Mouse (Mus musculus) liver, postnatal 0 days (tissue): ENCODE data around the gene Plekhm3.

ENCODE experiments used
- CTCF ChIP-seq: sonication (generic); IDR thresholded peaks from 2 replicates; pipeline ENCODE4 v1.5.1; 2016; ENCODE audit warnings: antibody characterized with exemption, low read depth
- EP300 ChIP-seq: IDR thresholded peaks from 2 replicates; pipeline ENCODE4 v1.6.1; 2016; ENCODE audit warnings: antibody characterized with exemption, low read depth, mild to moderate bottlenecking

DNA sequence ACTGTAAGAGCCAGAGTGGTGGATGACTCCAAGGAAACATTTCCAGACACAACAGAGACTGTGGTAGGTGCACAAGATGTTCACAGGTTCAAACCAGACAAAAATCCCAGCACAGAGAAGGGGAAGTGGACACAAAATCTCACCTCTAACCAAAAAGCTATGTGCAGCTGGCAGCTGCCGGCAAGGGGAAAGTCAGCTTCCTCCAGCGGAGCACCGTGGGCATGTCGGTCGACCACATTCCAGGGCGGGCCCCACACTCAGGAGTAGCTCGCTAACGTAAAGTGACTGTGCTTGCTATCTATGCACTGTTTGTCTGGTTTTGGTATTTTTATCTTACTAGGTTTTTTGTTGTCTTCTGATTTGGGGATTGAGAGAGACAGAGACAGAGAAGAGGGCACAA, 7.2 kb downstream of the Plekhm3 start:
- TF ChIP-seq CTCF (no peak), EP300 (no peak)
